Mouse (Mus musculus): ENCODE measurements around the gene Tmod3.

GRCm38 (mm10) chr9:75534431-75534962 is 25.0 kb downstream of the Tmod3 start:
- TF ChIP-seq CTCF (IDR thresholded peaks at IDR 0.05; ENCODE audit: low read depth), result no peak
- no peak for TF ChIP-seq EP300 (IDR thresholded peaks at IDR 0.05; ENCODE audit: low read depth)
